Mouse (Mus musculus) heart, embryonic 14.5 days (tissue): ENCODE measurements at regions not wholly inside any gene's neighbourhood (a gene's known extent, or its start where the extent isn't known, plus 50 kb on each side); places are given as distances from the start of the nearest gene placed in this dataset.

Experiments
- ATAC-seq: fragments of 200-750 bp; cut with Nextera tagmentation; 2 replicates; pipeline ENCODE4 v1.8.0; 2017; ENCODE audit warnings: low read depth, moderate TSS enrichment; ENCODE audit not compliant: insufficient number of reproducible peaks, insufficient read depth, low FRiP score
- H3K27ac ChIP-seq, 2 experiments: fragments of 200-500 bp in 1 of 2; fragments of 300-500 bp in 1 of 2; sonication (generic) in 1 of 2; replicated peaks in 1 of 2; 2 replicates each; pipeline ENCODE4 v1.5.1; 2012 to 2014; ENCODE audit warnings: low read depth in 2 of 2, low read length in 2 of 2, control low read depth in 1 of 2, mild to moderate bottlenecking in 1 of 2, mixed read lengths in 1 of 2; ENCODE audit not compliant: control insufficient read depth in 1 of 2, insufficient read depth in 1 of 2
- H3K27me3 ChIP-seq: fragments of 300-500 bp; sonication (generic); 2 replicates; pipeline ENCODE4 v1.6.1; 2014; ENCODE audit warnings: mild to moderate bottlenecking, low read length, control low read depth; ENCODE audit not compliant: control insufficient read depth, insufficient read depth
- H3K36me3 ChIP-seq: fragments of 300-500 bp; sonication (generic); 2 replicates; pipeline ENCODE4 v1.6.1; 2014; ENCODE audit warnings: mild to moderate bottlenecking, control low read depth, low read length, mixed read lengths; ENCODE audit not compliant: control insufficient read depth, insufficient read depth
- H3K4me1 ChIP-seq, 2 experiments: fragments of 200-500 bp in 1 of 2; fragments of 300-500 bp in 1 of 2; sonication (generic) in 1 of 2; 2 replicates each; pipeline ENCODE4 v1.6.1; 2012 to 2014; ENCODE audit warnings: low read length in 2 of 2, control low read depth in 1 of 2, mixed read lengths in 1 of 2; ENCODE audit not compliant: control insufficient read depth in 2 of 2, insufficient read depth in 2 of 2
- H3K4me2 ChIP-seq: fragments of 300-500 bp; sonication (generic); 2 replicates; pipeline ENCODE4 v1.6.1; 2014; ENCODE audit warnings: mild to moderate bottlenecking, low read length
- H3K4me3 ChIP-seq, 2 experiments: fragments of 200-500 bp in 1 of 2; fragments of 300-500 bp in 1 of 2; sonication (generic) in 1 of 2; 2 replicates each; pipeline ENCODE4 v1.5.1; 2012 to 2014; ENCODE audit warnings: low read length in 2 of 2, mild to moderate bottlenecking in 2 of 2, control low read depth in 1 of 2, low read depth in 1 of 2, moderate library complexity in 1 of 2; ENCODE audit not compliant: control insufficient read depth in 1 of 2, insufficient read depth in 1 of 2
- H3K9ac ChIP-seq: fragments of 300-500 bp; sonication (generic); 2 replicates; pipeline ENCODE4 v1.6.1; 2014; ENCODE audit warnings: mild to moderate bottlenecking, low read length
- H3K9me3 ChIP-seq: fragments of 300-500 bp; sonication (generic); 2 replicates; pipeline ENCODE4 v1.6.1; 2016; ENCODE audit warnings: low read length, control low read depth; ENCODE audit not compliant: control insufficient read depth
- WGBS: fragments of 180-500 bp; shearing (Covaris S2); extraction: QIAGEN DNeasy Blood & Tissue Kit; methylation state at CpG from one replicate; pipeline ENCODE4 v1.1.7; 2014; 5-methylcytosine and 5-hydroxymethylcytosine counted together

DNA sequence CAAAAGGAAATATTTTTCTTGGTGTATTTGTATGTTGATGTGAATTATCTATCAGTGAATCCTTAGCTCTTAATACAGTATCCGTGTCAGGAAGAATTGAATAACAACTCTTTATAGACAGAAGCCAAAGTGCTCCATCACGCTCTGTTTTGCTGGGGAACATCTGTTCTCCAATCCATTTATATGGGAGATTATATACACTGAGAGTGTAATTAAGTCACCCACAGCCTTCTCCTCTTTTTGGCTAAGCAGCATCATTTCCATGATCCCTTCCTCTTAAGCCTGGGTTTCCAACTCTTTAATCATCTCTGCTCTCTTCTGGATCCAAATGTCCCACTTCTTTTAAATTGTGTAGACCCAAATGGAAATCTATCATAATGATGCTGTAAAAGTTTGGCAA is 133.6 kb downstream of the Ahr start:
- no peak overlapping the region for H3K9ac ChIP-seq
- H3K36me3 ChIP-seq = no peaks in the 10 kb centered on the region
- no peak overlapping the region for H3K4me2 ChIP-seq
- no peak overlapping the region for H3K27ac ChIP-seq
- no peak for ATAC-seq
- H3K4me3 ChIP-seq = no peak overlapping the region
- no peaks in the 10 kb centered on the region for H3K9me3 ChIP-seq
- 73% methylated on average over 2 of the region's 2 CpGs for WGBS
- H3K27me3 ChIP-seq = no peaks in the 10 kb centered on the region
- H3K4me1 ChIP-seq = no peaks in the 10 kb centered on the region

DNA sequence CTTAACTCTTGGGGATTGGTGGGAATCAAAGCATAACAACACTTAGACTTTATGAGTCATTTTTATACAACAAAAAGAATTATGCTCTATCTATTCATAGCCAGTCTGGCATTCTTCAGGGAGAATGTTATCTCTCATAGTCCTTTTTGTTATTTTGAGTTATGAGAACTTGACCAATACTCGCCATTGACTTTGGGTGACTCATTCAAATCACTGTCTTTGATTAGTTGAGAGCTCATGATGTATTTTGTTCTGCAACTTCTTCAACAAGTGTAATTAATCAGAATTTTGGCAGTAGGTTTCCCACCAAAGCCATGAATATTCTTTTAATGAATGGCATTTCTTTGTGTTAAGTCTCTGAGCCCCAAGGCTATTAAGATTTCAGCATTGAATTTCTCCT is 139.6 kb downstream of the Ahr start:
- H3K9ac ChIP-seq = no peak overlapping the region
- H3K4me2 ChIP-seq = no peak overlapping the region
- no peaks in the 10 kb centered on the region for H3K27me3 ChIP-seq
- no peak overlapping the region for H3K27ac ChIP-seq
- ATAC-seq = no peak
- no peak overlapping the region for H3K4me3 ChIP-seq
- H3K9me3 ChIP-seq = no peaks in the 10 kb centered on the region
- H3K4me1 ChIP-seq = no peaks in the 10 kb centered on the region
- WGBS = 80% methylated on average over 1 of the region's 1 CpGs
- H3K36me3 ChIP-seq = no peaks in the 10 kb centered on the region

DNA sequence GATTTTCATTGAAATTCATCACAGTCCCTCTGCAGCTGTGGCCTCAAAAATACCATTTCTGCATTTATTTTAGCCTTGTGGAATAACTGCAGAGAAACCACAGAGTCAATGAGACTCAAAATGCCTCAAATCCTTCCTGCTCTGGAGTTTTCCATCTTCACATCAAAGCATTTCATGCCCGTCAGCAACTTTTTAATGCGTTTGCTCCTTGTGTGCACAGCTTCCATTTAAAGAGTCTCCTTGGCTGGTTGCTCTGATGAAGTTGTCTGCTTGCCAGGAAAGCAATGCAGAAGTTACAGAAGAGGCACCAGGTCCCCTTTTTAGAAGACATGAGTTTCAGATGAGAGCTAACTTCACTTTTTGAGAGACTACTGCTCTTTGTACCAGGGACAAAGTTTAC is 142.7 kb downstream of the Ahr start:
- ATAC-seq = no peak
- Histone ChIP-seq H3K27ac (no peak overlapping the region), H3K9me3 (no peaks in the 10 kb centered on the region), H3K27me3 (no peaks in the 10 kb centered on the region), H3K4me2 (no peak overlapping the region), H3K4me3 (no peak overlapping the region), H3K9ac (no peak overlapping the region), H3K36me3 (no peaks in the 10 kb centered on the region), H3K4me1 (no peaks in the 10 kb centered on the region)
- WGBS = 57% methylated on average over 2 of the region's 2 CpGs

DNA sequence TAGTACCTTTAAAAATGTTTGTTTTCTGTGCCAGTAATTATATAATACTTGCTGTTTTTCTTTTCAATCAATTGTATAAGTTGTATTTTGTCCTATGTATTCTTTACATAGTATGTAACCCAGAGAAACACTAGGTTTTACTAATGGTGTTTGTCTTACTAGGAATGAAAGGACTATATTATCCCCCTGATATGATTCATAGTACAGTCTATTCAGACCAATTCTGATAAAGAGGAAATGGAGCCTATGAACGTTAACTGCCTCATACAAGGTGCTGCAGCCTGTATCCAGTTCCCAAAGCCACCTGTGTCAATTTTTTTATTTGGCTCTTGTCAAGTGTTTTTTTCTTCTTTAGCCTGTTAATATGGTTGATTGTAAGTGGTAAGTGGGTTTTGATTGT is 144.6 kb downstream of the Ahr start:
- no peak overlapping the region for H3K4me2 ChIP-seq
- no peak for ATAC-seq
- no peak overlapping the region for H3K9ac ChIP-seq
- H3K27me3 ChIP-seq = no peaks in the 10 kb centered on the region
- WGBS = 70% methylated on average over 1 of the region's 1 CpGs
- no peaks in the 10 kb centered on the region for H3K9me3 ChIP-seq
- no peaks in the 10 kb centered on the region for H3K4me1 ChIP-seq
- H3K36me3 ChIP-seq = no peaks in the 10 kb centered on the region
- no peak overlapping the region for H3K27ac ChIP-seq
- H3K4me3 ChIP-seq = no peak overlapping the region

DNA sequence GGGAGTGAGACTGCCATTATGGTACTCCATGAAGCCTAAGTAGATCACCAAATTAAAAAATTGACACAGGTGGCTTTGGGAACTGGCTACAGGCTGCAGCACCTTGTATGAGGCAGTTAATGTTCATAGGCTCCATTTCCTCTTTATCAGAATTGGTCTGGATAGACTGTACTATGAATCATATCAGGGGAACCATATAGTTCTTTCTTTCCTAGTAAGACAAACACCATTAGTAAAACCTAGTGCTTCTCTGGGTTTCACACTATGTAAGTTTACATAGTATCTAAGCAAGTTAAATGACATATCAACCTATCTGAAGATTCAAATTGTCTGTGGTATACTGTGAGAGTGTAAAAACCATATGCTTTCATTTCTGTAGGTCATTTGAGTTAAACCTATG is 145.0 kb downstream of the Ahr start:
- Histone ChIP-seq H3K4me3 (no peak overlapping the region), H3K36me3 (no peaks in the 10 kb centered on the region), H3K4me2 (no peak overlapping the region), H3K27ac (no peak overlapping the region), H3K27me3 (no peaks in the 10 kb centered on the region), H3K9ac (no peak overlapping the region), H3K4me1 (no peaks in the 10 kb centered on the region), H3K9me3 (no peaks in the 10 kb centered on the region)
- no peak for ATAC-seq

DNA sequence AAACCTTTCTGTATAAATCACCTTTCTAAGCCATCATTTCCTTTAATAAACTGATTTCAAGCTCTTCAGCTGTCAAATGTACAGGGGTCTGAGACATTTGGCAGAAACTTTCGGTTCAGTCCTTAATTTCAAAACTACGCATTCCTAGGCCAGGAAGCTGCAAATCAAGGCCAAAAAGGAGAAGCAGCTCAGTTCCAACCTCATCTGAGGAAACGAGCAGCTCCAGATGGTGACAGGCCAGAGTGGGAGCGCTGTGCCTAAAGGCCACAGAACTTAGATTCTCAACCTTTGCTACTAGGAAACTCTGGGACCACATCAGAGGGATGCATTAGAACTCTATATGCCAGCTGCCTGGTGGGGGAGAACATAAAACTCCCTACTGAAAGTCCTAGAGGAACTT is 150.6 kb downstream of the Ahr start:
- H3K9me3 ChIP-seq = no peaks in the 10 kb centered on the region
- no peak overlapping the region for H3K4me2 ChIP-seq
- H3K4me3 ChIP-seq = no peak overlapping the region
- ATAC-seq = no peak
- H3K4me1 ChIP-seq = no peaks in the 10 kb centered on the region
- H3K27ac ChIP-seq = no peak overlapping the region
- H3K27me3 ChIP-seq = no peaks in the 10 kb centered on the region
- WGBS = 71% methylated on average over 4 of the region's 4 CpGs
- H3K9ac ChIP-seq = no peak overlapping the region
- no peaks in the 10 kb centered on the region for H3K36me3 ChIP-seq

DNA sequence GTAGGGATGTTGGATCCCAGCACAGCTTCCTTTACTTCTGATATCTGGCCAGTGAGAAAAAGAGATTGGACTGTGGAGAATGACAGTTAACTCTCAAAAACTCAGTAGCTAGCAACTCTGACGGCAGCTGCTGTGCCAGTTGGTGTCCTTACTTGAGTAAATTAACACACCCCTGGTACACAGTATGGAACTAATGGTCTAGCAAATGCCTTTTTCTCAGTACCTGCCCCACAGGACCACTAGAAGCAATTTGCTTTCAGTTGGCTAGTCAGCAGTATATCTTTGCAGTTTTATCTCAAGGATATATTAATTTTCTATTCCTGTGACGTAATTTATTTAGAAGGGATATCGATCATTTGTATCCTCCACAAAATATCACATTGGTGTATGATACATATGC is 157.6 kb downstream of the Ahr start:
- ATAC-seq = no peak
- WGBS = 73% methylated on average over 3 of the region's 3 CpGs
- H3K27ac ChIP-seq = no peak overlapping the region

DNA sequence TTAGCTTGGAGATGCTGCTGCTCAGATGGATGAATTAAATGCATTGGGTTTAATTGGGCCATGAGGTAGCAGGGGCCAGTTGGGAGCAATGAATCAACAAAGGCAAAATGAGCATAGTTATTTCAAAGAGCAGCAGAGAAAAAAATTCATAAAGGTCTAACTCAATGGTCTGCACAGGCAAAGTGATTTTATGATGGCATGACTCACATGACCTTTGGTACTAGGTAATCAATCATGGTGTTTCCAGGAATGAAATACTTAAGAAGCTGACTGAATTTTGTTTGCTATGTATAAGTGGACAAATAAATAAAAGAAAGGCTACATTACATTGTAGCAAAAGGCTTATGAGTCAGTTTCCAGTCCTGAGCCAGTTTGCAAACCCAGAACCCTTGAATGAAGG is 158.5 kb downstream of the Ahr start:
- H3K9me3 ChIP-seq = no peaks in the 10 kb centered on the region
- no peaks in the 10 kb centered on the region for H3K4me1 ChIP-seq
- no peak overlapping the region for H3K9ac ChIP-seq
- H3K4me2 ChIP-seq = no peak overlapping the region
- no peak overlapping the region for H3K27ac ChIP-seq
- no peak for ATAC-seq
- H3K27me3 ChIP-seq = no peaks in the 10 kb centered on the region
- H3K36me3 ChIP-seq = no peaks in the 10 kb centered on the region
- no peak overlapping the region for H3K4me3 ChIP-seq

More for the DNA sequence above, 157.6 kb downstream of the Ahr start:
- no peaks in the 10 kb centered on the region for H3K36me3 ChIP-seq
- H3K9me3 ChIP-seq = no peaks in the 10 kb centered on the region
- H3K27me3 ChIP-seq = no peaks in the 10 kb centered on the region
- no peaks in the 10 kb centered on the region for H3K4me1 ChIP-seq
- no peak overlapping the region for H3K4me2 ChIP-seq
- H3K4me3 ChIP-seq = no peak overlapping the region
- H3K9ac ChIP-seq = no peak overlapping the region
